Mouse (Mus musculus) hindbrain, embryonic 16.5 days (tissue): ENCODE data around the gene Gm13283. TPM values are rescaled to one million over a fixed set of nuclear protein-coding genes. Genes with fewer than 3 reads are reported as not detected.
"Not testable (repeated sequence)": the region's sequence is repeated elsewhere in the genome, so short reads cannot be mapped to it uniquely, and the experiment has no call there.

ENCODE experiments used
- ATAC-seq: fragments of 200-750 bp; cut with Nextera tagmentation; 2 replicates; pipeline ENCODE4 v1.8.0; 2017; ENCODE audit warnings: moderate TSS enrichment, moderate library complexity
- H3K27ac ChIP-seq: fragments of 300-500 bp; sonication (generic); 2 replicates; pipeline ENCODE4 v1.5.1; 2014; ENCODE audit warnings: low read depth, mild to moderate bottlenecking, control low read depth, low read length, moderate library complexity
- H3K27me3 ChIP-seq: fragments of 300-500 bp; sonication (generic); replicated peaks from 2 replicates; pipeline ENCODE4 v1.6.1; 2014; ENCODE audit warnings: low read length; ENCODE audit not compliant: control insufficient read depth, insufficient read depth
- H3K36me3 ChIP-seq: fragments of 300-500 bp; sonication (generic); 2 replicates; pipeline ENCODE4 v1.6.1; 2014; ENCODE audit warnings: mild to moderate bottlenecking, low read length, moderate library complexity, mixed read lengths; ENCODE audit not compliant: control insufficient read depth, insufficient read depth
- H3K4me1 ChIP-seq: fragments of 300-500 bp; sonication (generic); 2 replicates; pipeline ENCODE4 v1.6.1; 2014; ENCODE audit warnings: low read depth, low read length; ENCODE audit not compliant: control insufficient read depth, insufficient read depth
- H3K4me2 ChIP-seq: fragments of 300-500 bp; sonication (generic); 2 replicates; pipeline ENCODE4 v1.6.1; 2014; ENCODE audit warnings: mild to moderate bottlenecking, low read length, control low read depth, moderate library complexity
- H3K4me3 ChIP-seq: fragments of 300-500 bp; sonication (generic); 2 replicates; pipeline ENCODE4 v1.5.1; 2014; ENCODE audit warnings: mild to moderate bottlenecking, low read length, control low read depth, moderate library complexity
- H3K9ac ChIP-seq: fragments of 300-500 bp; sonication (generic); 2 replicates; pipeline ENCODE4 v1.6.1; 2014; ENCODE audit warnings: low read depth, mild to moderate bottlenecking, control low read depth, low read length, moderate library complexity
- H3K9me3 ChIP-seq: fragments of 300-500 bp; sonication (generic); 2 replicates; pipeline ENCODE4 v1.6.1; 2014; ENCODE audit warnings: mild to moderate bottlenecking, low read length, moderate library complexity; ENCODE audit not compliant: control insufficient read depth
- WGBS: fragments of 180-500 bp; shearing (Covaris S2); extraction: QIAGEN DNeasy Blood & Tissue Kit; methylation state at CpG from one replicate; pipeline ENCODE4 v1.1.7; 2014; 5-methylcytosine and 5-hydroxymethylcytosine counted together
- polyA plus RNA-seq: library from polyadenylated mRNA; unstranded; fragments of >200 nt; fragmentation: Nextera tagmentation; extraction: Ambion mirVana; gene quantifications from 2 replicates; pipeline ENCODE4 v1.2.1, GENCODE M21; 2015

Gene Gm13283
- polyA plus RNA-seq: not detected in 2 replicates

DNA sequence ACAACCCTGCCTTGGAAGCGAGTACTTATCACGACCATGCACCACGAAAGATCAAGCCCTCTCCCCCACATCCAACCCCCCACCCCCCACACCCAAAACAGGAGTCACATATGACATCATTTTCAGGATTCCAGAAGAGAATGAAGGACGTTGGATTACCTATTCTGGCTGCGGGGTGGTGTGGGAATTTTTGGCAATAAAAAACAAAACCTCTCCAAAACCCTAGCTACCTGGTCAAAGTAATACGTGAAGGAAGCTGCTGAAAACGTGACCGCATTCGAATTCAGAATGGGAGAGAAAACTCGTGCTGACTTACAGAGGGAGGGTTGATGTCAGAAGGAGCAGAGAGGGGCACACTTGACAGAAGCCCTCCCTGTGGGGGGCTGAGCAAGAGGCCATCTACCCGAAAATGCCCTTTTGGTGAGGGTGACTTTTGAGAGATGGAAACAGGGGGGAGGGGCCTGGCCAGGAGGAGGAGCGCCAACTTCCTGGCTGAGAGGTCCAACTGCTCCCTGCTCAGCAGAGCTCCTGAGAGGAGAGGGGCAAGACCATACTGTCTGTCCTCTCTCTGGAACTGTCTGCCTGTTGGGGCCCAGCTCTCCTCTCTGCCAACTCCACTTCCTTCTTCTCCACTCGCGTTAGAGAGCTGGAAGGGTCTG lies at the start of gene Gm13283:
Gene Gm13283 (plus strand): TSS at position 510 of the 659 bp plus-strand sequence.
- not testable (repeated sequence) for H3K27me3 ChIP-seq, ATAC-seq, H3K27ac ChIP-seq, H3K9me3 ChIP-seq, H3K4me1 ChIP-seq, H3K36me3 ChIP-seq, H3K9ac ChIP-seq
- Histone ChIP-seq H3K4me3 (peak within 1 kb of the TSS; percentile 37), H3K4me2 (peak within 1 kb of the TSS; percentile 57)
- WGBS: 30% methylated on average over 8 of the region's 14 CpGs

DNA sequence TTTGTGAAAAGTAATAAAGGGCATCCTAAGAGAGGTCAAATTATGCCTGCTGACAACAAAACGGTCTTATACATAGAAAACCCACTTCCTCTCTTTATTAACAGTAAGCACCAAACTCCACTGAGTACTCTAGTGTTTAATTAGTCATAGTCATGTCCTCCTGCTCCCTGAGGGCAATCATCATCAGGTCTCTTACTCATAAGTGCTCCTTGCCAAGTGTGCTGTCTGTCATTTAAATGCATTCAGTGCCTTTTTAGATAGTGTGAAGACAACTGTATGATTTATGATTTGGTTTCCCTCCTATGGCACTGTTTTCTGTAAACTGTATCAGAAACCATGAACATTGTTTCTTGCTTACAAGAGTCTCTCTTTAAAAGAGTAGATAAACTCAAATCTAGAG lies 45.6 kb upstream of the Gm13283 start:
- Histone ChIP-seq H3K27me3 (no peaks in the 10 kb centered on the region), H3K4me2 (no peak overlapping the region), H3K4me3 (no peak overlapping the region), H3K4me1 (peaks cover 11% of the 10 kb centered on the region), H3K27ac (no peak overlapping the region), H3K9me3 (no peaks in the 10 kb centered on the region), H3K9ac (no peak overlapping the region), H3K36me3 (peaks cover 6% of the 10 kb centered on the region)
- no peak for ATAC-seq
- WGBS: 85% methylated on average over 1 of the region's 1 CpGs

DNA sequence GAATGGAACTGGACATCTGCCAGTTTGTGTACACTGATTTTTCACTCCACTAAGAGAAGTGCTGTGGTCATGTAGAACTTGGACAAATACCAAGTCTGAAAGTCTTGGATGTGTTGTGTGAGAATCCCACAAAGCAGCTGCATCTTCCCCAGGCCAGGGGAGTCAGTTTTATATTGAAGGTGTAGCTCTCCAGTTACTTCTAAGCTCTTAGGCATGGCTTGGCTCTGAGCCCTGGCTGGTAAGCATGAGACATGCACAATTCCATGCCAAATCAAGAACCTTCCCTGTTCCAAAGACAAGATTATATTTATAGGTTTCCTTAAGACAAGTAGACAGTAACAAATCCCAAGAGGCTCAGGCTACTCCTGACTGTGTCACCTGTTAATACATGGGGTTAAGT lies 44.9 kb upstream of the Gm13283 start:
- Histone ChIP-seq H3K4me2 (no peak overlapping the region), H3K4me1 (peaks cover 13% of the 10 kb centered on the region), H3K36me3 (peaks cover 4% of the 10 kb centered on the region), H3K27me3 (no peaks in the 10 kb centered on the region), H3K9ac (no peak overlapping the region), H3K27ac (no peak overlapping the region), H3K9me3 (no peaks in the 10 kb centered on the region), H3K4me3 (no peak overlapping the region)
- ATAC-seq: no peak

DNA sequence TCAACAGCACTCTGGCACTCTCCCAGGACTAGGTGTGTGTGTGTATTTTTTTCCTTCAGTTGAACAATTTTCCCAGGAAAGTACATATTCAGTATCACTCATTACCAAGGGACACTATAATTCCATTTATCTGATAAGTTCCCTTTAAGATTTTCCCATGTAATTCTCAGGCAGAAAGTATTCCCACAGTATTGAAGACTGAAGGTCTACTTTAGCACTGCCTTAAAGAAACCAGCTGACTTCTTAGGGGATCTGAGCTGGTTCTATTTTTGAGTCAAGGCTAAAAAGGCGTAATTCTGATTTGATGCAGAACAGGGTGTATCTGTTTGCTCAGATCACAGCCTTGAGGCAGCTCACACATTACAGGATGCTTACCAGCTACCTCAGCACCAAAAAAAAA lies 41.2 kb upstream of the Gm13283 start:
- no peak for ATAC-seq
- Histone ChIP-seq H3K4me1 (peaks cover 26% of the 10 kb centered on the region), H3K27me3 (no peaks in the 10 kb centered on the region), H3K4me2 (peak overlapping the region; percentile 57), H3K9ac (no peak overlapping the region), H3K4me3 (peak overlapping the region; percentile 25), H3K27ac (no peak overlapping the region), H3K9me3 (no peaks in the 10 kb centered on the region), H3K36me3 (peaks cover 10% of the 10 kb centered on the region)
- 65% methylated on average over 1 of the region's 1 CpGs for WGBS

DNA sequence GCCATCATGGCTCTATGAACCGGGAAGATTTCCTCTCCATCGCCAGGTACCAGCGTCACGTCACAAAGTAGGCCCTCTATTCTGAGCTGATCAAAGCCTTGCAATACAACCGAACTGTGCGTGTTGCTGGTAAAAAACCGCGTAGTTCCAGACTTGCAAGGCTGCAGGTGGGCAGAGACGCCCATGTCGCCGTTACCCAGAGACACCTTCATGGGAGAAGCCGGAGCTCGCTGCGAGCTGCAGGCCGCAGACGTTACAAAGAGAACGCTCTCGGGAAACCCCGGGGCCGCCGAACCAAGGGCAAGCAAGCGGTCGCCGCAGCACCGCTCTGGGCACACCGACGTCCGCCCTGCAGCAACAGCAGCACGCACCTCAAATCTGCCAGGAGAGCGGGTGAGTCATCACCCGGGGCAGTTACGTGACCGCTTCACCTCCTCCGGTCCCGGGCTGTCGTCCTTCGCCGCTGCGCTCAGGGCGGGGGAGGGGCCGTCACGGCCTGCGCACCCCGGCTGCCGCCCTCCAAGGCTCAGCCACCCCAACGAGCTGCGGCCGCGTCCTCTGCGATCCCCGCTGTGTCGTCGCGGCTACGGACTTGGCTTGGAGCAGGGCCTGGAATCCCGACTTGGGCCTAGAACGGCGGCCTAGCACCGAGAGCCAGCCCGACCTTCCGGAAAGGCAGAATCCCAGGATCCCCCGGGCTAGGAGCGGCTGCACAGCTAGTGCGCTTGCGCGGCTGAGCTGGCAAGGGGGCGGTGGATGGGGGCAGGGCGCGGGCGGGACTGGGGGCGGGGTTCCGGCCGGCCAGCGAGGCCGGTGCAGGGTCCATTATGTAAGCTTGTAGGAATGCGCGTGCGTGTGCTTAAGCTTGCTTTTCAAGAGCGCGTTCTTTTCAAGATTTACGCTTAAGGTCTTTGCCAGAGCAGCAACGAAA lies 37.9 kb upstream of the Gm13283 start, which contains the start of the genes Gm26566 and Klhl9:
Gene Gm26566 (plus strand): TSS at position 15 of the 931 bp plus-strand sequence.
Gene Klhl9 (minus strand): TSS at position 675 of the 931 bp plus-strand sequence.
- ATAC-seq: peak; percentile 98
- under 1% methylated on average over 72 of the region's 82 CpGs for WGBS
- peak within 1 kb of the TSS; percentile 87 for H3K27ac ChIP-seq
- H3K9me3 ChIP-seq: no peaks in the 10 kb centered on the region
- peak within 1 kb of the TSS; percentile 80 for H3K9ac ChIP-seq
- H3K4me3 ChIP-seq: peak within 1 kb of the TSS; percentile 84
- H3K4me1 ChIP-seq: peaks cover 26% of the 10 kb centered on the region
- H3K4me2 ChIP-seq: peak within 1 kb of the TSS; percentile 88
- H3K27me3 ChIP-seq: no peaks in the 10 kb centered on the region
- H3K36me3 ChIP-seq: peaks cover 7% of the 10 kb centered on the region

DNA sequence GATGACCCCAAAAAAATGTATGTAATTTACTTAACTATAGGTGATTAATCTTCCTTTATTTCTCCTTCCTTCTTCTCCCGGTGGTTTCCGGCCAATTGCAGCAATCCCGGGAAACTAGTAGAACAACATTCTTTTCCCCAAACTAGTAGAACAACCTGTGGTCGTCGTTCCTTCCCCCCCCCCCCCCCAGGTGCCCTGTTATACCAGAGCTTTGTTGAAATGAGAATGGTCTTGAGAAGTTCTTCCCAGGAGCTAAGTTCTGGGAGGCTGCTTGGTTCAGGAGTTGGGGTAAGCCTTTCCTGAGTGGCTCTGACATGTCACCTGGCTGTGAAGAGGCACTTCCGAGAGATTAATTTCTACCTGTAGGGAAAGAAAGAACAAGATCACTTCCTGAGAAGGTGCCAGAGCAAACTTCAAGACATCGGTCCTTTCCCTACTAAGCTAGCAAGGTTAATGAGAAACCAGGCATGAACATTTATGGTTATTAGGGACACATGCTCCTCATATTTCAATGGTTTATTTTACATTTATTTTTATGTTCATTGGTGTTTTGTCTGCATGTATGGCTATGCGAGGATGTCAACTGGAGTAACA lies 36.3 kb upstream of the Gm13283 start:
- Histone ChIP-seq H3K9ac (no peak overlapping the region), H3K4me1 (peaks cover 20% of the 10 kb centered on the region), H3K27ac (no peak overlapping the region), H3K9me3 (no peaks in the 10 kb centered on the region), H3K36me3 (peaks cover 7% of the 10 kb centered on the region), H3K4me2 (no peak overlapping the region), H3K4me3 (no peak overlapping the region), H3K27me3 (no peaks in the 10 kb centered on the region)
- ATAC-seq: no peak
- 70% methylated on average over 8 of the region's 8 CpGs for WGBS

DNA sequence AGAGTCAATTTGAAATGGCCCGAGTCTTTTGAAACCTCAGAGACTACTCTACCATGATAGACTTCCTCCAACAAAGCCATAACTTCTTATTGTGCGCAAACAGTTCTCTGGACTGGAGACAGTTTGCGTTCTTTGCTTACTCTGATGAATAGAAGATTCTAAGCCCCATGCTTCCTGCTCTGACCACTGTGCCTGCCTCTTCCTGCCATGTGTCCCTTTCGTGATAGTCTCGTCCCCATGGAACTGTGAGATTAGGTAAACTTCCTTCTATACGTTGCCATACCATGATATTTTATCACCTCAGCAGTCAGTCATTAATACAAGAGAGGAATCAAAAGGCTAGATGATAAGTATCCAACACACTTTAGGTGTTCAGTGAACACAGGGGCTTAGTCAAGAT lies 33.2 kb upstream of the Gm13283 start:
- Histone ChIP-seq H3K4me2 (no peak overlapping the region), H3K36me3 (no peaks in the 10 kb centered on the region), H3K4me1 (no peaks in the 10 kb centered on the region), H3K27me3 (no peaks in the 10 kb centered on the region), H3K9me3 (no peaks in the 10 kb centered on the region), H3K27ac (no peak overlapping the region), H3K9ac (no peak overlapping the region), H3K4me3 (no peak overlapping the region)
- ATAC-seq: no peak
- 92% methylated on average over 6 of the region's 6 CpGs for WGBS

DNA sequence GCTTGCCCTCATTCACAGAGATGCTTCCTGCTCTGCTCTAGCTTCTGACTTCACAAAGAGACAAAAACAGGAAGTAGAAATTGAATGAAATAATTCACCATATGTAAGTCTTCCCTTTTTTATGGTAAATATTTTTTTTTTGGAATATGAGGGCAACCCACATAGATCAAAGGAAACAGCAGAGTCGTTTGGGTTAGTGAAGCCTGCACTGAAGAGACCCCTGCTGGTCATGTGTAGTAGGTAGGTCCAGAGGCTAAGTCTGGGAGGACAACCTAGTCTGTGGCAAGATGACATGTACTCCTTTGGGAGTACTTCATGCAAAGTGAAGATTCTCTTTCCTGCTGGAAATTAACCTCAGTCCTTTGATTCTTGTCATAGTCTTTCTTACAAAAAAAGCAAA lies 32.6 kb upstream of the Gm13283 start:
- WGBS: 0% methylated on average over 1 of the region's 1 CpGs
- Histone ChIP-seq H3K9me3 (no peaks in the 10 kb centered on the region), H3K27me3 (no peaks in the 10 kb centered on the region), H3K27ac (no peak overlapping the region), H3K4me3 (no peak overlapping the region), H3K36me3 (no peaks in the 10 kb centered on the region), H3K9ac (no peak overlapping the region), H3K4me2 (no peak overlapping the region), H3K4me1 (no peaks in the 10 kb centered on the region)
- ATAC-seq: no peak

DNA sequence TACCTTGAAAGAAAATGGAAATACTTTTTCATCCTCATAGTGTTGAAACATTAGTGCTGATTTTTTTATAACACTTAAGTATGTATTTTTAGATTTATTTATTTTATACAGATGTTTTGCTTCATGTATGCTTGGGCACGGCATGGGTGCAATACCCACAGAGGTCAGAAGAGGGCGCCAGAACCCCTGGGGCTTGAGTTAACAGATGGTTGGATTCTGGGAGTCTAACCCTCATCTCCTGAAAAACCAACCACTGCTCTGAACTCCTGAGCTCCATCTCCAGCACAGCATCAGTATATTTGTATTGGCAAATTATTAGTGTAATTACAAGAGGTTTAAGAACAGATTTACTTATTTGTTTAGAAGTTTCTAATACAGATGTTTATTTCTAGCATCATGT lies 21.4 kb upstream of the Gm13283 start:
- WGBS: 5% methylated on average over 2 of the region's 2 CpGs
- Histone ChIP-seq H3K9me3 (no peaks in the 10 kb centered on the region), H3K4me2 (no peak overlapping the region), H3K27ac (no peak overlapping the region), H3K4me1 (no peaks in the 10 kb centered on the region), H3K36me3 (no peaks in the 10 kb centered on the region), H3K4me3 (no peak overlapping the region), H3K27me3 (no peaks in the 10 kb centered on the region), H3K9ac (no peak overlapping the region)
- ATAC-seq: no peak
